Mouse (Mus musculus) heart, postnatal 10 days (tissue): Measurements from ENCODE around the gene Tmprss2. TPM values are rescaled to one million over a fixed set of nuclear protein-coding genes. Genes with fewer than 3 reads are reported as not detected.

Experiments used
- DNase-seq, 2 experiments: peaks; one replicate each; pipeline ENCODE4 v3.0.0; 2021
- intact Hi-C: fragments of 180-260 bp; cut with DNase I; formaldehyde crosslinking; loops from one replicate; pipeline ENCODE4 v1.15.1; 2025
- total RNA-seq, 2 experiments: library from RNA; stranded (reverse); gene quantifications; 2 replicates each; pipeline ENCODE4 v1.2.3; 2021

Gene Tmprss2
- total RNA-seq, result not detected

DNA sequence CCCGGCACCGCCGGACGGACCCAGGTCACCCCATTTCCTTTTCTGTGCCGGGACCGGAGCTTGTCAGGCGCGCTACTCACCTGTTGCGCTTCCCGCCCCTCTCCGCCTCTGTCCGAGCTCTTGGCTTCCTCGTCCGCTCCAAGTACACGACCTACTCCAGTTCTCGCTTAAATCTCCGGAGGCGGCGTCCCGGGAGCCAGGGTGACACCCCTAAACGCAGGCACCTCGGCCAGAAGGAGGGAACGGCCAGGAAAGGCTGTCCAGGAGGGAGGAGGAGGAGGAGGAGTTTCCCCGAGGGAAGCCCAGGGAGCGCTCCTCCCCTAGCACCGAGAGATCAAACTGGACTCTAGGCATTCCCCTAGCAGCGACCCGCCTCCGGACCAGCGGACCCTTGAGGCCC lies at the start of gene Tmprss2:
Tmprss2 (minus strand) TSS at position 257 of the 400 bp plus-strand sequence.
- peak; percentile 7 to 10 for DNase-seq
- intact Hi-C loops, result no loop called here

DNA sequence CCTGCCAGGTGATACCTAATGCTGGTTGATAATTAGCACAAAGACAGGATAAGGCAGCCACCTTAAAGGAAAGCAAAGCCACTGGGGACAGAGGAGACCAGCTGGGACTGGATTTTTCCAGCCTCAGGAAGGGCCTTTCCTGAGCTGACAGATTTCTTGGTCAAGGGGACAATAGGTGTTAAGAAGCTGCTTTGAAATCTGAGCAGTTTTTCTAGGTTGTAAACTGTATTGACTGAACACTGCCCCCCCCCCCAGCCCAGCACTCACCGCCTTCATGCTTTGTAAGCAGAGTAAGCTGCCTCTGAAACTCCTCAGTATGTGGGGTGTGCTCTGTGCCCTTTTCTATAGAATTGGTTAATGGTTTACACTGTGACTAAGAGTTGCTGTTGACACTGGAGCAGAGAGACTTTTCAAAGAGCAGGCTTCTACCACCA lies 48.2 kb upstream of the Tmprss2 start:
- intact Hi-C loops, result no loop called here
- no peak for DNase-seq

DNA sequence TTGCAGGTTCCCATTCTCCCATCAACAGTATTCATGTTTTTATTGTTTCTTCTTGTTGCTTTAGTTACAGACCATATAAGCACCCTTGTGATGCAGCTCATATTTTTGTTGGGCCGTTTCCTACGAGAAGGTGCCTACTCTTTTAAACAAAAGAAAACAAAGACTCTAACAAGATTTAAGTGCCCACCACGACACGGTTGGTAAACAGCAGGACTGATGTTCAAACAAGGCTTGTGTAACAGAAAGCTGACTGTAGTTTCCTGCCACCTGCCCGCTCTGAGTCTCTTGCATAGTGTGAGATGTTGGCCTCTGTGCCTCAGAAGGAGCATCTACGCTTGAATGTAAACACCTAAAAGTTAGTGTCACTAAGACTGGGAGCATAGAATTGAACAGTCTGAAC lies 47.5 kb upstream of the Tmprss2 start:
- intact Hi-C loops, result no loop called here
- no peak for DNase-seq

DNA sequence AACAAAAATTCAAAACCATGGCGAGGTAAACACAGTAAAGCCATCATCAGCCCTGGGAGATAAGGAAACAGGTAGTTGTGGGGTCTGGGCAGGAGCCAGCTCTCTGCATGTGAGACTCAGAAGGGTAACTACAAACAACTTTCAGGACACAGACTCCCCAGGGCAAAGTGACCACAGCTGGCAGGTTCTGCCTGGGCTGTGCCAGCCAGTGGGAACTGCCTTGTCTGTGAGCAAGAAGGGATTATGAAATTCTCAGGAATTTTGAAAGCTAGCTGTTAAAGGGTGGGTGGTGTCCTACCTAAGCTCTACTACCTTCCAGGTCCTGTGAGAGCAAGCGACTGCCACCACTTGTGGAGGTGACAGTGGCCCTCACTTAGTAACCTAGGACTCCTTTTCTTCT lies 44.8 kb upstream of the Tmprss2 start:
- intact Hi-C loops, result no loop called here

DNA sequence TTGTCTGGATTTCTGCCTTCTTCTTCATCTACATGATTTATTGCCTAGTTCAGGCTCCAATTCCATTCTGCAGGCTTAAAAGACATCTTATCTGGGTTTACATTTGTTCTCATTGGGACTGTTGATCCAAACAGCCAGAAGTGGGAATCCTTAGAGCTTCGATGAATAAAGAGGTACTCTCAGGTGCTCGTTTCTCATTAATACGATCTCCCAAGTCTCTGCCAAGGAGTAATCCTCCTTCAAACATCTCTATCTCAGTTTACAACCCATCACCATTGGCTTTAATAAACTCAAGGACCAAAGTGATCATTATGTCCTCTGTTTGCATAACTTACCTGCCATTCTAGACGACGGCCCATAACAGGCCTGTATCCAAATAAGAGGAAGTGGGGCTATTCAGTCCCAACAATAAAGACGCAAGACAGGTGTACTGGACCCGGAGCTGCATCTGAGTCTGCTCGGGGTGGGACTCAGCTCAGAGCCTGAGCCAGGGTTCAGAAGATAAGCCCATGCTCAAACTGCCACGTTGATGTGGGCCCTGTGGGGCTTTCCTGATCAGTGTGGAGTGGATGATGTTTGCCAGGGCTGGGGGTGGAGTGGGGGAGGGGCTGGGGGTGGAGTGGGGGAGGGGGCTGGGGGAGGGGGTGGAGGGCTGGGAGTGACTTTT lies 38.7 kb upstream of the Tmprss2 start:
- intact Hi-C loops, result no loop called here
- no peak for DNase-seq

More for the DNA sequence above, 44.8 kb upstream of the Tmprss2 start:
- no peak for DNase-seq

DNA sequence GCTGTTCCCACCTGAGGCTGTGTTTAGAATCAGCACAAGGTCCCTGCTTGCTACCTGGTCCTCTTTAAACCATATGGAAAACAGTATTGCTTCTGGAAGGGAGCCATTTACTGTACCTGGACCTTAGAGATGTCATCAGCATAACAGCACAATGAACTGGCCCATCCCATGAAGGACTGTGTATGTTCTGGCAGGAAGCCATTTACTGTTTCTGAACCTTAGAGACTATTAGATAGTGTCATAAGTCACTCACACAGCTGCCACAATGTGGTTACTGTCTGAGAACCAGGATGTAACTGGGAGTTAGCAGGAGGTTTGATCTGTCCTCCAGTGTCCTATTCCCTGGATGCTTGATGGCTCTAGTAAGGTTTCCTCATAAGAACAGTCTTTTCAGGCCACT lies 33.7 kb upstream of the Tmprss2 start:
- no peak for DNase-seq

DNA sequence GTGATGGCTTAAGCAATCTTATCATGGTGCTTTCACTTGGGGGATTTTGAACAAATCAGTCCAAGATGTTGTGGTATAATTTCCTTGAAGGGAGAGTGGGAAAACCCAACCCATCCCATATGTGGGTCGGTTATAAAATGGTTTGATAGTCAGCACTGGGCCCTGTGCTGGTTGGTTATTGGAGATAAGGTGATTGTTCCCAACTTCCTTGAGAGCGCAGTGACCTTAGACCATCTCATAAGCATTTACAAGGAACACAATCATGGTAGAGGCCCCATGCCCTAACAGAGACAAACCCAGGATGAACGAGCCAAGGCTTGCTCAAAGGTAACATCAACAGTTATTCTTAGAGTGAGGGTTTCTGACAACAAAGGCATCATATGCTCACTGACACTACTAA lies 28.6 kb upstream of the Tmprss2 start:
- intact Hi-C loops, result no loop called here
- no peak for DNase-seq

More for the DNA sequence above, 33.7 kb upstream of the Tmprss2 start:
- intact Hi-C loops, result no loop called here

DNA sequence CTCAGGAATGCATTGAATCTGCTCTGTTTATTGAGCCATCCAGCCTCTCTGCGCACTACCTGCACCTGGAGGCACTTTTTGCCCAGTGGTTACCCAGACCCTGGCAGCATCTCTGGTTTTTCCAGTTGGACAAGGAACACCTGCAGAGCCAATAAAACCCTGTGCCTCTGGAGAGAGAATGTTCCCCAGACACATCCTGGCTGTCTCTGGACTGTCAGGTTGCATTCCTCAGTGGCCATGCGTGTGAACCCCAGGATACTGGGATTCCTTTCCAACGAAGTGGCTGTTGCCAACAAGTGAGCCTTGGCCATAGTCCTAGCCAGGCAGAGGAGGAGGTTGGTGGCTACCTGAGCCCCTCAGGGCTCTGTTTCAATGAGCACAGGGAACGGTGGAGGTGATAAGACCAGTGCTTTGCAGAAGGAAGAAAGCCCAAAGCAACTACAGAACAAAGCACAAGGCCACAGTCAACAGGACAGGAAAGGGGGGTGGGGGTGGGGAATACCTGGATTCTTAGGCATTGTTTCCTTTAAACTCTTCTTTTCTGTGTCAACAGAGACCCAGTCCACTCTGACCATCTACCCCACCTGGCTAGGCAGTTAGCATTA lies 22.0 kb upstream of the Tmprss2 start:
- no peak for DNase-seq
- intact Hi-C loops, result no loop called here

DNA sequence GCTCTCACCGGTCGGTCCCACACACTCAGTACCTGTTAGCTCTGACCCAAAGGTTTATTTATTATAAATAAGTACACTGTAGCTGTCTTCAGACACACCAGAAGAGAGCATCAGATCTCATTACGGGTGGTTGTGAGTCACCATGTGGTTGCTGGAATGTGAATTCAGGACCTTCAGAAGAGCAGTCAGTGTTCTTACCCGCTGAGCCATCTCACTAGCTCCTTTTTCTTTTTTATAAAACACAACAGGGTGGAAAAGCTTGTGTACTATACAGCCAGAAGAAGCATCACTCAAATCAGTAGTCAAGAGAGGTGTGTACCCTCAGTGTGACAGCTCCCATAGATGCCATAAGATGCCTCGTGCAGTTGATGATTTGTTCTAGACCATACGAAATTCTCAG lies 12.2 kb upstream of the Tmprss2 start:
- no peak for DNase-seq
- intact Hi-C loops, result no loop called here

DNA sequence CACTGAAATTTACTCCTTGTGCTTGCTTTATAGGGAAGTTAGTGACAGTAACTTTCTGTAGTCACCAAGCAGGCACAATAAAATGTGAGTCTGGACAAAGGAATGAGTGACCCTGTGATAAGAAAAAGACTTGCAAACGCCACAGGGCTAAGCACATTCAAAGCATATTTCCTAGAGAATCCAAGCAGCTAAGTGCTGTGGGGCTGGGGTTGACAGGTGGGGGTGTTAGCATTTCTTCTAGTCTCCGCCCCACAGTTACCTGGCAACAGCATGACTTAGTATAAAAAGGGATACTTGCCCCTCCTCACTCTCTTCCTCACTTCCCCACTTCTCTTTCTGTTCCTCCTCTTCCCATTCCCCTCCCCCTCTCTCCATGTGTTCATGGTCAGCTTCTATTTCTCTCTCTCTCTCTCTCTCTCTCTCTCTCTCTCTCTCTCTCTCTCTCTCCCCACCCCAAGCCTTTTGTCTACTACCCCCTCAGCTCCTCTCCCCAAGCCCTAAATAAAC lies 11.4 kb upstream of the Tmprss2 start:
- DNase-seq, result no peak
- intact Hi-C loops, result no loop called here

DNA sequence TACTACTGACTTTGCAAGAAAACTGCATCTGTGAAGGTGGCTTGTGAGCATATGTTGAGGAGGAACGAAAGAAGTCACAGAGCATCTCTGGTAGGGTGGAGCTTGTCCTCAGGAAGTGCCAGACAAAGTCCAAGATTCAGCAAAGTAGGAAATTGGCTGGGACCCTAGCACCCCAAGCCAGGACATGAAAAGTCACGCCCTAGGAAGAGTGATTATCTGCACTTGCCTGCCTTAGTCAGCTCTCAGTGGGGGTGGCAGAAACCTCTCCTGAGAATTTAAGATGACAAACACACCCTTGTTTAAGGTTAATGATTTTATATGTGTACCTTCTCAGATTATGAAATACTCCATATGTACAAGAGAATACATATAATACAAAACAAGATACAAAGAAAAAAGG lies 7.3 kb upstream of the Tmprss2 start:
- intact Hi-C loops, result no loop called here
- DNase-seq, result no peak

DNA sequence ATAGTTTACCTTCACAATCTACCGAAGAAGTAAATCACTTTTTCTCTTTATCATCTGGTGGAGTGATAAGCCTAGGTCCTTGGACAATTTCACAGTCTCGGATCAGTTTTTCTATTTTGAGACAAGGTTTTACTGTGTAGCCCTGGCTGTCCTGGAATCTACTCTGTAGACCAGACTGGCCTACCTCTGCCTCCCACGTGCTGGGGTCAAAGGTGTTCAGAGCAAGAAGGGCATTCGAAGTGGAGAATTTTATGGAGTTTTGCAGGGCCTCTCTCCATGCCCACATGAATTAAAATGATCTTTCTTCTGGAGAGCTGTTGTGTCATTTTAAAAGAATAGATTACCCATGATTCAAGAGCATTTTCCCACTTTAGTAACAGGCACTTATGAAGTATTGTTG lies 1.0 kb upstream of the Tmprss2 start:
- no peak for DNase-seq
- intact Hi-C loops, result no loop called here

DNA sequence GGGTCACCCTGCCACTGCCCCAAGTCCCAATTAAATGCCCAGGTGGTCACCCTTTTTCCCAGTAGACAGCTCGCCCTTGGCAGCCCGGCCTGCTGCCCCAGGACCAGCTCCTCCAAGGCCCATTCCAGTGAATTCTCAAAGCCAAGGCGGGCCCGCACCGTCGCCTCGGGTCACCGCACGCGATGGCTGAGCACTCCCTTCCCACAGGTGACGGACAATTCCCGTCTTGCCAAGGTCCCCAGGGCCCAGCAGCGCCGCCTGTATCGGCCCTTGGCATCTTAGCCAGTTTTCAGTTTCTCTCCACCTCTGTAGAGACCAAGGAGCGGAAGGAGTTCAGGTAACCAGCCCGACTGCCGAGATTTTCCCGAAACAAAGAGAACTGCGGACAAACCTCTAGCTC lies 749 bp downstream of the Tmprss2 start:
- DNase-seq, result no peak
- intact Hi-C loops, result no loop called here

DNA sequence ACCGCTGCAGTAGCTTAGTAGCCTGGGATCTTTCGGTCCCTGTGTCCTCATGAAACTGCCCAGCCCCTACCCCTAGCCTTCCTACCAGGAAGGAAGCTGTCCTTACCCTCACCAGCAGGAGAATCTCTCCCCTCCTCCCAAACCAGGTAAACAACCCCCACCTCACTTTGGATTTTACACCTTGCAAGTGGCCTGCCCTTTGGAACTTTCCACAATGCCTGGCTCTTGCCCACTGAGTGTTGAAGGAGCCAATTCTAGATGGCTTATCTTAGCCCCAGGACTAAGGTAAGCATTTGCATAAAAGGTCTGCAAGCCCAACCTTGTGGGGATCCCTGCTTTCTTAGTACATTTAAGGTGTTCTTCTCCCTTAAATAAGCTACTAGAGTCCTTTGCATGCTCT lies 1.3 kb downstream of the Tmprss2 start:
- no peak for DNase-seq
- intact Hi-C loops, result no loop called here

DNA sequence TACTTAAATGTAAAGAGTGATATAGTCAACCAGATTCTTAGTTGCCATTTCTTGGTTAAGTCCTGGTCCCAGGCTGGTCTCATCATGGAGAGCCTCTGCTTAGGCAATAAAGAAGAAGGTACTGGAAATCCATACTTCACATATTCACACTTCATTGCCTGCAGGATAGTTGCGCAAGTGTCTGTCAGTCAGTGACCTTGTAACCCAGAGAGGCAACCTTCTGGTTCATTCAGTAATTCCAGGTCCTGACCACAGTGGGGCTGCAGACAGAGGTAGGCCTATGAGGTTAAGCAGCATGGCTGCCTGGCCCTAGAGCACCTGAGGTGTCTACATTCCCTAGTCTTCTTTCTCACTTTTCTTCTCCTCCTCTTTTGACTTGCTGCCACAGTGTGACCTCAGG lies 3.0 kb downstream of the Tmprss2 start:
- DNase-seq, result no peak
- intact Hi-C loops, result no loop called here

DNA sequence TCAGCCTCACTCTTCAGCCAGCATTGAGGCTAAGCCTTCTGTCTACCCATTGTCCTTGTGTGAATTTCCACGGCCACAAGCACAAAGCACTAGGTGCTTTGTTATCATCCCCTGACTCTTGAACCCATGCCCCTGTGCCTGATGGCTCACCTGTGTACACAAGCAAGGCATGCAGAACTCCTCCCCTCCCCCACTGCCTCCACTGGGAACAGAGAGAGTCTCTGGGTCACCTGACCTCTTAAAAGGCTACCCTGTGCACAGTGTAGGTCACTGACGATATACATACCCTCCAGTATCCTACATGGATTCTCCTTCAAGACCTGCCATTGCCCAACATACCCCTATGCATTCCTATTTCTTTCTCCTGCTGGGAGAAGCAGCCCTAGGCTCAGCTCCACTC lies 4.2 kb downstream of the Tmprss2 start:
- intact Hi-C loops, result no loop called here
- no peak for DNase-seq

DNA sequence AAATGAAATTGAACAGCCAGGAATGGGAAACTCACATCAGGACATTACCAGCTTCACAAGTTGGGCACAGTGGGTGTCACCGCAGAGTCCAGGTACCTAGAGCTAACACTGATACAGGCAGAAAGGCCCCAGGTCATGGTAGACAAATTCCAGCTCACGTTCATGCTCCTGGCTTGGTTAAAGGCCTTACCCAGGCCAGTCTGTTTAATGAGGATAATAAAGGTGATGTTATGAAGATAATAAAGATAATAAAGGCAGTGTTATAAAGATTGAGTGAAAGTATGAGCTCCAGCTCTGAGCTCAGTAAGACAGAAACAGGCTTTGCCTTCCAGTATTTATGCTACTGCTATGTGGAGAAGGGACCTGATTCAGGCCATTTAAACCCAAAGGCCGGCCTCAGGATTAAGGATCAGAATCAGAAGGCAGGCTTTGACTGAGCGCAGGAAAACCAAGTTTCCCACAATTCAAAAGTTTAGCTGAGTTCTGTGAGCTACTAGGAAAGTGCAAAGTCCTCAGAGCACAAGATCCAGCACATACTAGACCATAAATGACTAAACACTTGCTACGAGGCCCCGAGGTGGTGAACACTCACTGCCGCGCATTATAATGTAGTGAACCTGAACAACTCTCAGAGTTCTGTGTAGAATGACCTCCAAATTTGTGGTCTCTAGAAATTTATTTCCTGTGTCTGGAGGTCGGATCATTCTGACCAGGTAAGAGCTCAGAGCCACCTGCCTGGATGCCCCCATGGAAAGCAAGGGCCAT lies 4.9 kb downstream of the Tmprss2 start:
- DNase-seq, result no peak
- intact Hi-C loops, result no loop called here

DNA sequence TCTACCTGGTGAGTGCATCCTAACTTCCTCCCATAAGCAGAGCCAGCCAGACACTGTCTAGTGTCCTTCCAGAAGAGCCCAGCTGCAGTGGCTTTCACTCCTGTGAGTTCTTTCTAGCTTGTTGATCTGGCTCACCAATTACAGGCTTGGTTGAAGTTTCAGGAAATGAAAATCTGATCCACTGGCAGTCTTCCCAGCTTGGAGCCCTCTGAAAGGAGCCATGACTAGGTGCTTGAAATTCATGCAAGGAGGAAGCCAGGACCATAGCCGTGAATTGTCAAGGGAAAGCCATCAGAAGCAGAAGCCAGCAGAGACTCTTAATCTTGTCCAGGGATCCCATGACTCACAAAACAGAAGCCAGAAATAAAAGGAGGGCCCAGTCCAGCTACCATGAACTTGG lies 8.7 kb downstream of the Tmprss2 start:
- intact Hi-C loops, result no loop called here
- peak; percentile 7 to 12 for DNase-seq

DNA sequence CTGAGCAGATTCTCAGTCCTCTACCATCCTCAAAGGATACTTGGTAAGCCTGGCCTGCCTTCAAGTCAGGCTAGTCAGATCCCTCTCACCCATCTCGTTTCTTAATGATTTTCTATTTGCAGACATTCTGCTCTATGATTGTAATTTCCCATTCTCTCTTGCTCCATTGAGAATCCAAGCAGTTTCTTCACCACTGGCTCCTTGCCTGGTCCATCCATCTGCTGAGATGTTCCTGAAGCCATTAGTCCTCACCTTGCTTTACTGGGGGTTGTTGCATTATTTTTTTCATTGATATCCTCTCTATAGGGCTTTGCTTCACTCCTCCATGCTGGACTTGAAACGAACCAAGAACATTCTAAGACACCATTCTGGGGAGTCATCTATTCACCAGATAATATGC lies 10.4 kb downstream of the Tmprss2 start:
- intact Hi-C loops, result no loop called here
- no peak for DNase-seq

DNA sequence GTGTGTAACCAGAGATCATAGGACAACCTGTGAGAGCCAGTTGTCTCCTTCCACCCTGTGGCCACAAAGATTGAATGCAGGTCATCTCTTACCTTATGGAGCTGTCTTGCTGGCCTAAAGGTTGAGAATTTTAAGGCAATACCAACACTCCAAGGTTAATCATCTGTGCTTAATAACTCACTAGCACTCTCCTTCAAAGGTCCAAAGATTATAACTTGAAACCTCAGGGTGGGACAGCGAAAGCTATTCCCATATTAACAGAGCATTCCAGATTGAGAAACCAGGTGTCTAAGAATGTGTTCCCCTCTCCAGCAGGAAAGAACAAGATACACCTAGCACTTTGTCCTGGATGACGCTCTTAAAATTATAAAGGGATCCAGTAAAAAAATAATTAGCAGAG lies 12.9 kb downstream of the Tmprss2 start:
- no peak for DNase-seq
- intact Hi-C loops, result no loop called here

DNA sequence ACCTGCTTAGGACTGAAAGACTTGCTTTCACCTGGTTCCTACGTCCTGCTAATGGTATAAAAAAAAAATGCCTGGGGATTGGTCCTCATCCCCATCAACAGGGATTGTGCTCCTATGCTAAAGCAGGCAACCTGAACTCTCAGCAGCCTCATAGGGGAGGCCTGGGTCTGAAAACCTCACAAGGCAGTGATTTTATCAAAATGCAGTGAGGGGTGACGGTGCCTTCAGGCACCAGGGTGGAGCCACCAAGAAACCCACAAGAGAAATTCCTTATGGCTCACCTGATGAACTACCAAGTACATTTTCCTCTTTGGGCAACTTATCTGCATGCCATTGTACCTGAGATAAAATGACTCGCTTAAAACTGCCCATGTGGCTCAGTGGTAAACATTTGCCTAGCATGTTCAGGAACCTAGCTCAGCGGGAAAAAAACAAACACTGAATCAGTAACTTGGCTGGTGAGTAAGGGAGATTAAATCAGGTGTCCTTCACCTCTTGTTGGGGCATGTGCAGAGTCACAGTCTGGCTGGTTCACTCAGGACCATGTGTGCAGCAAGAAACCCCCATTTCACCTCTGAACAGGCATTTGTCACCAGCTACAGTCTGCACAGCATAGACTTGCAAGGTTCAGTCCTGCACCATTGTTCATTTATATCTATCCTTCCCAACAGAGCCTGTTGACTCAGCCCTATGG lies 17.0 kb downstream of the Tmprss2 start:
- intact Hi-C loops, result loop anchor here (1.0 to 2.0 kb wide), 3 partner anchors 71 to 281 kb away; no protein-coding TSS in a partner anchor
- no peak for DNase-seq
